Mouse (Mus musculus): ENCODE results near the gene Mfsd14a. TPM values are rescaled to one million over a fixed set of nuclear protein-coding genes. Genes with fewer than 3 reads are reported as not detected.
"Not testable (repeated sequence)": the region's sequence is repeated elsewhere in the genome, so short reads cannot be mapped to it uniquely, and the experiment has no call there.

Mfsd14a gene
- polyA plus RNA-seq, 1 experiment from 2014 or later = 86.5 TPM

DNA sequence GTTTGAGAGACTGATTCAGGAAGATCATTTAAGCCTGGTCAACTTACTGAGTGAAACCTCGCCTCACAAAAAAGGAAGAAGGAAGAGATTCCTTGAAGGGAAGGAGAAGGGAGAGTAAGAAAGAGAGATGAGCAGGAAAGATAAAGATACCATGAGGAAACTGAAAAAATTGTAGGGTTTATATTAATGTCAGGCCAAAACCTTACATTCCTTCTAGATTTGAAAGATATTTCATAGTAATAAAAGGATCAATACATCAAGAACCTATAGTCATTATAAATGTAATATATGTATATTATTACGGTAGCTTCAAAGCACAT is 33.1 kb upstream of the Mfsd14a start:
- no peak overlapping the region for H3K9ac ChIP-seq (ENCODE audit: low read depth, low read length)
- no peaks in the 10 kb centered on the region for H3K9me3 ChIP-seq (ENCODE audit: control insufficient read depth, low read length)
- no peak overlapping the region for H3K27ac ChIP-seq (ENCODE audit: low read depth, low read length)
- H3K4me2 ChIP-seq (replicated peaks; ENCODE audit: low read depth, low read length) = no peak overlapping the region
- ATAC-seq (ENCODE audit: low FRiP score) (no peak), DNase-seq (ENCODE audit: low spot score) (no peak)
- H3K4me3 ChIP-seq (ENCODE audit: low read depth, low read length) = no peak overlapping the region
- H3K27me3 ChIP-seq (ENCODE audit: control insufficient read depth, insufficient read depth, low read length) = no peaks in the 10 kb centered on the region
- no peaks in the 10 kb centered on the region for H3K36me3 ChIP-seq (ENCODE audit: control insufficient read depth, insufficient read depth, low read length)
- WGBS = 88% methylated on average over 2 of the region's 2 CpGs
- no peaks in the 10 kb centered on the region for H3K4me1 ChIP-seq (replicated peaks; ENCODE audit: control insufficient read depth, insufficient read depth, low read length)

DNA sequence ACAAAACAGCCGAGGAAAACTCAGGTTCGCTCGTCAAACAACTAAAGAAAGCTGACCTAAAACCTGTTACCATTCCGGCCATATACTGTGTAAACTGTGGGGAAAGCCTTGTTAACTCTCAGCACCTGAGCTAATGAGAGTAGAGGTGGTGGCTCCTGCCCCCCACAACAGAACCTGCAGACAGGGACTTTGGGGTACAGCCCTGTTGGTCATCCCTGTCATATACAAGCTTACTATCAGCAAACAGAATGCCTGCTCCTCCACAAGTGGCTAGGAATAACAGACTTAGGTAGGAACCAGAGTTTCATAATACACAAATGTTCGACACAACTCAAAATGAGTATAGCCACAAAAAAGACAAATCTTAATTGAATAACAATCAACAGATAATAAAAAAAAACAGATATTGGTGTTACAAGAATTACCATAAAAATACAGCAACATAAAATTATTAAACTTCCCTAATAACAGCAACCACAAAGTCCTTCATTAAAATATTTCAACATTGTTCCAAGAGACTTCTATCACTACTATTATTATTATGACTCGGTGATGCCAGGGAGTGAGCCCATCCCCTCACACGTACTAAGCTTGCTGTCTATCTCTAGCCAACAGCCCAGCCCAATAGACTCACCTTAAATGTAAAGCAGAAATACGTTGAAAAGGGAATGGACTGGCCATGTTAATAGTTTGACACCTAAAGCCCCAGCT is 32.6 kb upstream of the Mfsd14a start:
- 88% methylated on average over 8 of the region's 8 CpGs for WGBS
- Histone ChIP-seq H3K27ac (ENCODE audit: low read depth, low read length) (no peak overlapping the region), H3K4me3 (ENCODE audit: low read depth, low read length) (no peak overlapping the region), H3K9ac (ENCODE audit: low read depth, low read length) (no peak overlapping the region), H3K4me1 (replicated peaks; ENCODE audit: control insufficient read depth, insufficient read depth, low read length) (no peaks in the 10 kb centered on the region), H3K36me3 (ENCODE audit: control insufficient read depth, insufficient read depth, low read length) (no peaks in the 10 kb centered on the region), H3K9me3 (ENCODE audit: control insufficient read depth, low read length) (no peaks in the 10 kb centered on the region), H3K27me3 (ENCODE audit: control insufficient read depth, insufficient read depth, low read length) (no peaks in the 10 kb centered on the region), H3K4me2 (replicated peaks; ENCODE audit: low read depth, low read length) (no peak overlapping the region)
- DNase-seq (ENCODE audit: low spot score) (no peak), ATAC-seq (ENCODE audit: low FRiP score) (no peak)

DNA sequence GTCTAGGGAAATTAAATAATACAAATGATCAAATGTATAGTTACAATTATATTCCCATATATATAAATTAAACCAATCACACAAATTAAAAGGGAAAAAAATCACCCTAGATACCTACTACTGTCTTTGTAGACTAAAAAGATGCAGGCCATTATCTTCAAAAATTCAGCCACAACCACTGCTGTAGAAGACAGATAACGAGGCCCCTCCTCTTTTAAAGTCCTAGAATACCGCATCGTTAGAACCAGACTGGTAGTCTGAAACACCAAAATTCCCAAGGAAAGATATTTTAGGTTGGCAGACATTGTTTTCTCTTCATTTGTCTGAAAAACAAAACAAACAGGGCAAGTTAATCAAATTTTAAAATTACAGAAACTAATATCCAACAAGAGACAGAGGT is 31.8 kb upstream of the Mfsd14a start:
- H3K36me3 ChIP-seq (ENCODE audit: control insufficient read depth, insufficient read depth, low read length) = no peaks in the 10 kb centered on the region
- DNase-seq (ENCODE audit: low spot score) (no peak), ATAC-seq (ENCODE audit: low FRiP score) (no peak)
- no peak overlapping the region for H3K4me3 ChIP-seq (ENCODE audit: low read depth, low read length)
- H3K9ac ChIP-seq (ENCODE audit: low read depth, low read length) = no peak overlapping the region
- H3K27me3 ChIP-seq (ENCODE audit: control insufficient read depth, insufficient read depth, low read length) = no peaks in the 10 kb centered on the region
- no peak overlapping the region for H3K27ac ChIP-seq (ENCODE audit: low read depth, low read length)
- no peak overlapping the region for H3K4me2 ChIP-seq (replicated peaks; ENCODE audit: low read depth, low read length)
- WGBS = 91% methylated on average over 3 of the region's 3 CpGs
- H3K9me3 ChIP-seq (ENCODE audit: control insufficient read depth, low read length) = no peaks in the 10 kb centered on the region
- no peaks in the 10 kb centered on the region for H3K4me1 ChIP-seq (replicated peaks; ENCODE audit: control insufficient read depth, insufficient read depth, low read length)

DNA sequence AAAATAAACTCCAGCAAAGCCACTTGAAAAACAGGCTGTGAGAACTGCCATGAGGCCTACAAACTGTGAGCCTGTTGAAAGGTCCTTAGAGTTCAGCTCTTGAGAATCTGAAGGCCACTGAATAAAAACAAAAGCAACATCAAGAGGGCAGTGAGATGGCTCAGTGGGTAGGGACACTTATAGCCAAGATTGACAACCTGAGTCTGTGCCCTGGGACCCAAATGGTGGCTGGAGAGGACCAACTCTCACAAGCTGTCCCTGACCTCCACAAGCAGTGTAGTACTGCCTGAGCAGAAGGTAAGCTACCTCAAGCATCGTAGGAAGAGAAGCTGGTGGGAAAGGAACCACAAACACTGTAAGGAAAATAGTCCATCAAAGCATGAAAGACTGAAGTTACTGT is 18.7 kb upstream of the Mfsd14a start, which contains the start of gene Gm43191:
Gm43191 (minus strand) TSS at position 101 of the 400 bp plus-strand sequence.
- ATAC-seq (ENCODE audit: low FRiP score) (no peak), DNase-seq (ENCODE audit: low spot score) (no peak)
- no peak within 1 kb of the TSS for H3K27ac ChIP-seq (ENCODE audit: low read depth, low read length)
- no peaks in the 10 kb centered on the region for H3K36me3 ChIP-seq (ENCODE audit: control insufficient read depth, insufficient read depth, low read length)
- H3K27me3 ChIP-seq (ENCODE audit: control insufficient read depth, insufficient read depth, low read length) = no peaks in the 10 kb centered on the region
- no peak within 1 kb of the TSS for H3K4me3 ChIP-seq (ENCODE audit: low read depth, low read length)
- WGBS = 96% methylated on average over 1 of the region's 1 CpGs
- no peaks in the 10 kb centered on the region for H3K9me3 ChIP-seq (ENCODE audit: control insufficient read depth, low read length)
- H3K9ac ChIP-seq (ENCODE audit: low read depth, low read length) = no peak within 1 kb of the TSS
- H3K4me1 ChIP-seq (replicated peaks; ENCODE audit: control insufficient read depth, insufficient read depth, low read length) = no peaks in the 10 kb centered on the region
- H3K4me2 ChIP-seq (replicated peaks; ENCODE audit: low read depth, low read length) = no peak within 1 kb of the TSS

DNA sequence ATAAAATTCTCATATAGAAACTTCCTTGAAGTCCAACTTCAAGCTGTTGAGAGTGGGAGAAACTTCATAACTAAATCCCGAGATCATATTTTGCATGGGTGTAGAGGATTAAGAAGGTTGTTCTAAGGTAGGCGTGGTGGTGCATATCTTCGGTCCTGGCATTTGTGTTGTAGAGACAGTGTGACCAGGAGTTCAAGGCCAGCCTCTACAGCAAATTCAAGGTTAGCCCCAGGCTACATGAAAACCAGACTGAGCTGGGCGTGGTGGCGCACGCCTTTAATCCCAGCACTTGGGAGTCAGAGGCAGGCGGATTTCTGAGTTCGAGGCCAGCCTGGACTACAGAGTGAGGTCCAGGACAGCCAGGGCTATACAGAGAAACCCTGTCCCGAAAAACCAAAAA is 1.8 kb upstream of the Mfsd14a start:
- not testable (repeated sequence) for H3K4me3 ChIP-seq (ENCODE audit: low read depth, low read length); DNase-seq (ENCODE audit: low spot score); H3K4me2 ChIP-seq (replicated peaks; ENCODE audit: low read depth, low read length); H3K9ac ChIP-seq (ENCODE audit: low read depth, low read length); ATAC-seq (ENCODE audit: low FRiP score); H3K36me3 ChIP-seq (ENCODE audit: control insufficient read depth, insufficient read depth, low read length); H3K27ac ChIP-seq (ENCODE audit: low read depth, low read length); H3K4me1 ChIP-seq (replicated peaks; ENCODE audit: control insufficient read depth, insufficient read depth, low read length); H3K9me3 ChIP-seq (ENCODE audit: control insufficient read depth, low read length); H3K27me3 ChIP-seq (ENCODE audit: control insufficient read depth, insufficient read depth, low read length)
- 91% methylated on average over 9 of the region's 9 CpGs for WGBS

DNA sequence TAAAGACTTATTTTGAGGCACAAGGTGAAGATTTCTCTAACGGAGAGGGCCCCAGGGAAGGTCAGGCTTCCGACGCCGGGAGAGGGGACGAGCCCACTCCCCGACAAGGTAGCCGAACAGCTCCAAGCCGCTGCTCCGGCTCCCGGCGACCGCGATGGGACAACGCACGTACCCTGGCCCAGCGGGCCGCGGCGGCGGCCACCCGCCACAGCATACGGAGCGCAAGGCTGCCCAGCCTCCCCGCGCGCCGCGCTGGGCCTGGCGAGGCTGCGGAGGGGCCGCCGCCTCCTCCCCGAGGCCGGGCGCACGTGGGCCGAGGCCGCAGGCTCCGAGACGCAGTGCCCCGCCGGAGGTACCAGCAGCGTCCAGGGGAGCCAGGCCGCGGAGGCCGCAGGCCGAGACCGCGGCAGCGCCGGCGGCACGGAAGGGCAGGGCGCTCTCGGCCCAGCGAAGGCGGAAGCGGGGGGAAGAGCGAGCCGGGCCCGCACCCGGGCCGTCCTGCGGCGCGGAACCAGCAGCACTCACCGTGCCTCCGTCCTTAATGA is 535 bp downstream of the Mfsd14a start:
- ATAC-seq (ENCODE audit: low FRiP score) = peak; percentile 91

DNA sequence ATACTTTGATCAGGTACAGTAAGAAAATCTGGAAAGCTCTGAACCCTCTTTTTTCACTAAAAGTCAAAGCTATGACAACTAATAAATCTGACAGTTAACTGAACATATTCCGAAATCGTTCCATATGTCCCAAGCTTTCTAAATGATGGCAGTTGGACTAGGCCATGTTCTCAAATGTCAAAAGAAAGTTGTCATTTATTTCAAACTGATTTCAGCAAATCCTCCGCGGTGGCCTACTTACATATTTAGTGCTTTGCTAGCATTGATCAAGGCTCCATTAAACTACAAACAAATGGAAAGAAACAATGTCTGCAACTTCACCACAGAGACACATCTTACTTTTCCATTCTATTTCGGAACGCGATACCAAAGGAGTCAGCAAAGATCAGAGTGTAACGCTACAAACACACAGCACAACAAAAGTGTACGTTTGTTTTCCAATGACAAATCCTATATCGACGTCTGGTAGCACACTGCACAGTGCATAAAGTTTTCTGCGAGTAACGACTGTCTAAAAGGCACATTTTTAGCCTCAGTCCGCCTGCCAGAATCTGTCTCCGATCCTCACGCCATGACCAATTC is 1.1 kb downstream of the Mfsd14a start:
- H3K9me3 ChIP-seq (ENCODE audit: control insufficient read depth, low read length) = no peaks in the 10 kb centered on the region
- H3K27ac ChIP-seq (ENCODE audit: low read depth, low read length) = peak overlapping the region; percentile 91
- no peak for ATAC-seq (ENCODE audit: low FRiP score)
- peak overlapping the region; percentile 50 for H3K4me2 ChIP-seq (replicated peaks; ENCODE audit: low read depth, low read length)
- H3K4me1 ChIP-seq (replicated peaks; ENCODE audit: control insufficient read depth, insufficient read depth, low read length) = no peaks in the 10 kb centered on the region
- no peak for DNase-seq (ENCODE audit: low spot score)
- no peaks in the 10 kb centered on the region for H3K36me3 ChIP-seq (ENCODE audit: control insufficient read depth, insufficient read depth, low read length)
- 8% methylated on average over 16 of the region's 16 CpGs for WGBS
- H3K4me3 ChIP-seq (ENCODE audit: low read depth, low read length) = peak overlapping the region; percentile 97
- peak overlapping the region; percentile 98 for H3K9ac ChIP-seq (ENCODE audit: low read depth, low read length)
- H3K27me3 ChIP-seq (ENCODE audit: control insufficient read depth, insufficient read depth, low read length) = no peaks in the 10 kb centered on the region

More for the DNA sequence above, 535 bp downstream of the Mfsd14a start:
- Histone ChIP-seq H3K4me1 (replicated peaks; ENCODE audit: control insufficient read depth, insufficient read depth, low read length) (no peaks in the 10 kb centered on the region), H3K27me3 (ENCODE audit: control insufficient read depth, insufficient read depth, low read length) (no peaks in the 10 kb centered on the region), H3K9me3 (ENCODE audit: control insufficient read depth, low read length) (no peaks in the 10 kb centered on the region), H3K27ac (ENCODE audit: low read depth, low read length) (peak overlapping the region; percentile 91), H3K4me2 (replicated peaks; ENCODE audit: low read depth, low read length) (peak overlapping the region; percentile 50), H3K36me3 (ENCODE audit: control insufficient read depth, insufficient read depth, low read length) (no peaks in the 10 kb centered on the region), H3K4me3 (ENCODE audit: low read depth, low read length) (peak overlapping the region; percentile 97), H3K9ac (ENCODE audit: low read depth, low read length) (peak overlapping the region; percentile 98)
- peak; percentile 77 for DNase-seq (ENCODE audit: low spot score)
- under 1% methylated on average over 62 of the region's 68 CpGs for WGBS

DNA sequence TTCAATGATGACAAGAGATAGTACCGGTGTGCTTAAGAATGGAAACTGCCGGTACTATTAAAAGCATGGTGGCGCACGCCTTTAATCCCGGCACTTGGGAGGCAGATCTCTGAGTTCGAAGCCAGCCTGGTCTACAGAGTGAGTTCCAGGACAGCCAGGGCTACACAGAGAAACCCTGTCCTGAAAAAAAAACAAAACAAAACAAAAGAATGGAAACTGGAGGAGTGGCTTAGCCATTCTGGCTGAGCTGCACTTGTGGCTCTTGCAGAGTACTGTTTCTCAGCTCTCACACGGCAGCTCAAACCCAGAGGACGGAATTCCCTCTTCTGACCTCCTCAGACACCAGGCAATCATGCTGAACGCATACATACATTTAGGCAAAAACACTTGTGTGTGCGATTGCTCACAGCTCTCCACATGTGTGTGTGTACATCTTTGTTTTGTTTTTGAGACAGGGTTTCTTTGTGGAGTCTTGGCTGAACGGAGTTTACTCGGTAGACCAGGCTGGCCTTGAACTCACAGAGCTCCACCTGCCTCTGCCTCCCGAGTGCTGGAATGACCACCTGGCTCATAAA is 2.5 kb downstream of the Mfsd14a start:
- H3K4me2 ChIP-seq (replicated peaks; ENCODE audit: low read depth, low read length) = no peak overlapping the region
- no peak overlapping the region for H3K4me3 ChIP-seq (ENCODE audit: low read depth, low read length)
- H3K27me3 ChIP-seq (ENCODE audit: control insufficient read depth, insufficient read depth, low read length) = no peaks in the 10 kb centered on the region
- H3K27ac ChIP-seq (ENCODE audit: low read depth, low read length) = no peak overlapping the region
- 89% methylated on average over 13 of the region's 13 CpGs for WGBS
- H3K9me3 ChIP-seq (ENCODE audit: control insufficient read depth, low read length) = no peaks in the 10 kb centered on the region
- no peaks in the 10 kb centered on the region for H3K36me3 ChIP-seq (ENCODE audit: control insufficient read depth, insufficient read depth, low read length)
- no peaks in the 10 kb centered on the region for H3K4me1 ChIP-seq (replicated peaks; ENCODE audit: control insufficient read depth, insufficient read depth, low read length)
- DNase-seq (ENCODE audit: low spot score) (no peak), ATAC-seq (ENCODE audit: low FRiP score) (no peak)
- no peak overlapping the region for H3K9ac ChIP-seq (ENCODE audit: low read depth, low read length)

Measured in hindbrain, embryonic 11.5 days (tissue).